Mouse (Mus musculus): ENCODE measurements at regions not wholly inside any gene's neighbourhood (a gene's known extent, or its start where the extent isn't known, plus 50 kb on each side); places are given as distances from the start of the nearest gene placed in this dataset.

- ATAC-seq (ENCODE audit: insufficient read depth, low read depth) = no peak
- H3K36me3 ChIP-seq (replicated peaks; ENCODE audit: control insufficient read depth, insufficient read depth, low read length) = no peaks in the 10 kb centered on the region
- DNase-seq (ENCODE audit: low spot score) = no peak
- no peaks in the 10 kb centered on the region for H3K9me3 ChIP-seq (replicated peaks; ENCODE audit: control insufficient read depth, low read length)
- H3K27me3 ChIP-seq (ENCODE audit: control insufficient read depth, insufficient read depth, low read length) = no peaks in the 10 kb centered on the region
- H3K4me1 ChIP-seq (ENCODE audit: control insufficient read depth, insufficient read depth) = no peaks in the 10 kb centered on the region
- H3K9ac ChIP-seq (replicated peaks; ENCODE audit: low read depth, low read length) = no peak overlapping the region
- H3K4me2 ChIP-seq (ENCODE audit: low read depth, low read length) = no peak overlapping the region
- 48% methylated on average over 1 of the region's 1 CpGs for WGBS
- no peak overlapping the region for H3K4me3 ChIP-seq (ENCODE audit: low read depth, low read length)
- TF ChIP-seq CTCF (IDR thresholded peaks at IDR 0.05; ENCODE audit: low read depth) = no peak
- no peak for TF ChIP-seq EP300 (IDR thresholded peaks at IDR 0.05; ENCODE audit: low read depth)
- H3K27ac ChIP-seq (ENCODE audit: low read depth) = no peak overlapping the region
These were observed 127.7 kb downstream of the Pros1 start for GRCm38 (mm10) chr16:62981821-62982220.

GRCm38 (mm10) chr16:62982558-62982957 lies 128.5 kb downstream of the Pros1 start:
- ATAC-seq (ENCODE audit: insufficient read depth, low read depth) (no peak), DNase-seq (ENCODE audit: low spot score) (no peak)
- TF ChIP-seq EP300 (IDR thresholded peaks at IDR 0.05; ENCODE audit: low read depth) (no peak), CTCF (IDR thresholded peaks at IDR 0.05; ENCODE audit: low read depth) (no peak)

GRCm38 (mm10) chr16:62995555-62995954 lies 141.4 kb downstream of the Pros1 start:
- DNase-seq (ENCODE audit: low spot score) (no peak), ATAC-seq (ENCODE audit: insufficient read depth, low read depth) (no peak)
- H3K27ac ChIP-seq (ENCODE audit: low read depth) = no peak overlapping the region
- WGBS = 81% methylated on average over 3 of the region's 3 CpGs
- H3K36me3 ChIP-seq (replicated peaks; ENCODE audit: control insufficient read depth, insufficient read depth, low read length) = no peaks in the 10 kb centered on the region
- no peaks in the 10 kb centered on the region for H3K27me3 ChIP-seq (ENCODE audit: control insufficient read depth, insufficient read depth, low read length)
- no peak for TF ChIP-seq EP300 (IDR thresholded peaks at IDR 0.05; ENCODE audit: low read depth)
- TF ChIP-seq CTCF (IDR thresholded peaks at IDR 0.05; ENCODE audit: low read depth) = no peak
- no peaks in the 10 kb centered on the region for H3K4me1 ChIP-seq (ENCODE audit: control insufficient read depth, insufficient read depth)
- H3K4me2 ChIP-seq (ENCODE audit: low read depth, low read length) = no peak overlapping the region
- no peaks in the 10 kb centered on the region for H3K9me3 ChIP-seq (replicated peaks; ENCODE audit: control insufficient read depth, low read length)
- no peak overlapping the region for H3K4me3 ChIP-seq (ENCODE audit: low read depth, low read length)
- no peak overlapping the region for H3K9ac ChIP-seq (replicated peaks; ENCODE audit: low read depth, low read length)

More at GRCm38 (mm10) chr16:62982558-62982957, 128.5 kb downstream of the Pros1 start:
- H3K27ac ChIP-seq (ENCODE audit: low read depth) = no peak overlapping the region
- H3K9me3 ChIP-seq (replicated peaks; ENCODE audit: control insufficient read depth, low read length) = no peaks in the 10 kb centered on the region
- no peaks in the 10 kb centered on the region for H3K4me1 ChIP-seq (ENCODE audit: control insufficient read depth, insufficient read depth)
- H3K27me3 ChIP-seq (ENCODE audit: control insufficient read depth, insufficient read depth, low read length) = no peaks in the 10 kb centered on the region
- no peaks in the 10 kb centered on the region for H3K36me3 ChIP-seq (replicated peaks; ENCODE audit: control insufficient read depth, insufficient read depth, low read length)
- H3K9ac ChIP-seq (replicated peaks; ENCODE audit: low read depth, low read length) = no peak overlapping the region
- no peak overlapping the region for H3K4me3 ChIP-seq (ENCODE audit: low read depth, low read length)
- 36% methylated on average over 4 of the region's 4 CpGs for WGBS
- H3K4me2 ChIP-seq (ENCODE audit: low read depth, low read length) = no peak overlapping the region

- TF ChIP-seq EP300 (IDR thresholded peaks at IDR 0.05; ENCODE audit: low read depth) (no peak), CTCF (IDR thresholded peaks at IDR 0.05; ENCODE audit: low read depth) (no peak)
- Histone ChIP-seq H3K9me3 (replicated peaks; ENCODE audit: control insufficient read depth, low read length) (no peaks in the 10 kb centered on the region), H3K27ac (ENCODE audit: low read depth) (no peak overlapping the region), H3K27me3 (ENCODE audit: control insufficient read depth, insufficient read depth, low read length) (no peaks in the 10 kb centered on the region), H3K9ac (replicated peaks; ENCODE audit: low read depth, low read length) (no peak overlapping the region), H3K4me3 (ENCODE audit: low read depth, low read length) (no peak overlapping the region), H3K4me2 (ENCODE audit: low read depth, low read length) (no peak overlapping the region), H3K4me1 (ENCODE audit: control insufficient read depth, insufficient read depth) (no peaks in the 10 kb centered on the region), H3K36me3 (replicated peaks; ENCODE audit: control insufficient read depth, insufficient read depth, low read length) (no peaks in the 10 kb centered on the region)
- no peak for DNase-seq (ENCODE audit: low spot score)
- 80% methylated on average over 4 of the region's 4 CpGs for WGBS
- no peak for ATAC-seq (ENCODE audit: insufficient read depth, low read depth)
These were observed 157.1 kb downstream of the Pros1 start for GRCm38 (mm10) chr16:63011151-63011734.

GRCm38 (mm10) chr16:63014453-63014852 lies 160.3 kb downstream of the Pros1 start:
- no peak overlapping the region for H3K9ac ChIP-seq (replicated peaks; ENCODE audit: low read depth, low read length)
- H3K4me1 ChIP-seq (ENCODE audit: control insufficient read depth, insufficient read depth) = no peaks in the 10 kb centered on the region
- H3K36me3 ChIP-seq (replicated peaks; ENCODE audit: control insufficient read depth, insufficient read depth, low read length) = no peaks in the 10 kb centered on the region
- H3K4me3 ChIP-seq (ENCODE audit: low read depth, low read length) = no peak overlapping the region
- DNase-seq (ENCODE audit: low spot score) (peak; percentile 22), ATAC-seq (ENCODE audit: insufficient read depth, low read depth) (no peak)
- WGBS = 29% methylated on average over 7 of the region's 7 CpGs
- H3K27ac ChIP-seq (ENCODE audit: low read depth) = no peak overlapping the region
- H3K9me3 ChIP-seq (replicated peaks; ENCODE audit: control insufficient read depth, low read length) = no peaks in the 10 kb centered on the region
- TF ChIP-seq EP300 (IDR thresholded peaks at IDR 0.05; ENCODE audit: low read depth) (no peak), CTCF (IDR thresholded peaks at IDR 0.05; ENCODE audit: low read depth) (peak; percentile 61)
- no peak overlapping the region for H3K4me2 ChIP-seq (ENCODE audit: low read depth, low read length)
- no peaks in the 10 kb centered on the region for H3K27me3 ChIP-seq (ENCODE audit: control insufficient read depth, insufficient read depth, low read length)

- Histone ChIP-seq H3K4me2 (ENCODE audit: low read depth, low read length) (no peak overlapping the region), H3K36me3 (replicated peaks; ENCODE audit: control insufficient read depth, insufficient read depth, low read length) (no peaks in the 10 kb centered on the region), H3K27ac (ENCODE audit: low read depth) (no peak overlapping the region), H3K9me3 (replicated peaks; ENCODE audit: control insufficient read depth, low read length) (no peaks in the 10 kb centered on the region), H3K27me3 (ENCODE audit: control insufficient read depth, insufficient read depth, low read length) (no peaks in the 10 kb centered on the region), H3K9ac (replicated peaks; ENCODE audit: low read depth, low read length) (no peak overlapping the region), H3K4me1 (ENCODE audit: control insufficient read depth, insufficient read depth) (no peaks in the 10 kb centered on the region), H3K4me3 (ENCODE audit: low read depth, low read length) (no peak overlapping the region)
- 37% methylated on average over 1 of the region's 1 CpGs for WGBS
- DNase-seq (ENCODE audit: low spot score) (peak; percentile 6), ATAC-seq (ENCODE audit: insufficient read depth, low read depth) (no peak; the same call in 1 of the 2 replicates)
- TF ChIP-seq CTCF (IDR thresholded peaks at IDR 0.05; ENCODE audit: low read depth) = peak; percentile 39; the same call in 1 of the 2 replicates
- TF ChIP-seq EP300 (IDR thresholded peaks at IDR 0.05; ENCODE audit: low read depth) = no peak
These were observed 162.0 kb downstream of the Pros1 start for GRCm38 (mm10) chr16:63016144-63016543.
